Mouse (Mus musculus): Measurements from ENCODE around the gene Tedc1.

Gene Tedc1

GRCm38 (mm10) chr12:113201301-113201700 is 45.1 kb downstream of the Tedc1 start:
- DNase-seq (ENCODE audit: low spot score in 2 of 2): no peak

- DNase-seq (ENCODE audit: low spot score in 2 of 2): no peak
Observed at GRCm38 (mm10) chr12:113202008-113202407, 45.8 kb downstream of the Tedc1 start.

GRCm38 (mm10) chr12:113203522-113203921 is 47.3 kb downstream of the Tedc1 start:
- DNase-seq (ENCODE audit: low spot score in 2 of 2): no peak

GRCm38 (mm10) chr12:113205251-113205942 is 49.2 kb downstream of the Tedc1 start:
- no peak for DNase-seq (ENCODE audit: low spot score in 2 of 2)

- DNase-seq (ENCODE audit: low spot score in 2 of 2): no peak
Observed at GRCm38 (mm10) chr12:113207737-113208136, 51.5 kb downstream of the Tedc1 start.

- DNase-seq (ENCODE audit: low spot score in 2 of 2): no peak
Observed at GRCm38 (mm10) chr12:113210586-113211378, 54.6 kb downstream of the Tedc1 start.

GRCm38 (mm10) chr12:113211772-113212171 is 55.6 kb downstream of the Tedc1 start:
- DNase-seq (ENCODE audit: low spot score in 2 of 2): no peak

GRCm38 (mm10) chr12:113212326-113212924 is 56.2 kb downstream of the Tedc1 start:
- no peak for DNase-seq (ENCODE audit: low spot score in 2 of 2)

GRCm38 (mm10) chr12:113213226-113213625 is 57.0 kb downstream of the Tedc1 start:
- no peak for DNase-seq (ENCODE audit: low spot score in 2 of 2)

GRCm38 (mm10) chr12:113214072-113214808 is 58.0 kb downstream of the Tedc1 start:
- no peak for DNase-seq (ENCODE audit: low spot score in 2 of 2)

- DNase-seq (ENCODE audit: low spot score in 2 of 2): no peak
Observed at GRCm38 (mm10) chr12:113214972-113215666, 58.9 kb downstream of the Tedc1 start.
